Mouse (Mus musculus) midbrain, embryonic 10.5 days (tissue): Measurements from ENCODE around the gene Slc25a30. TPM values are rescaled to one million over a fixed set of nuclear protein-coding genes. Genes with fewer than 3 reads are reported as not detected.

Experiments used
- DNase-seq: peaks from one replicate; pipeline ENCODE4 v3.0.0-alpha.2; 2017; ENCODE audit warnings: low spot score
- H3K27ac ChIP-seq: fragments of 300-500 bp; sonication (generic); replicated peaks from 2 replicates; pipeline ENCODE4 v1.5.1; 2016; ENCODE audit warnings: mild to moderate bottlenecking
- H3K27me3 ChIP-seq: fragments of 300-500 bp; sonication (generic); 2 replicates; pipeline ENCODE4 v1.6.1; 2016; ENCODE audit warnings: low read depth, mild to moderate bottlenecking; ENCODE audit not compliant: poor library complexity, severe bottlenecking
- H3K36me3 ChIP-seq: fragments of 300-500 bp; sonication (generic); 2 replicates; pipeline ENCODE4 v1.6.1; 2016; ENCODE audit warnings: mild to moderate bottlenecking, moderate library complexity
- H3K4me1 ChIP-seq: fragments of 300-500 bp; sonication (generic); 2 replicates; pipeline ENCODE4 v1.6.1; 2016
- H3K4me3 ChIP-seq: fragments of 300-500 bp; sonication (generic); 2 replicates; pipeline ENCODE4 v1.5.1; 2016; ENCODE audit warnings: mild to moderate bottlenecking, moderate library complexity
- H3K9me3 ChIP-seq: fragments of 300-500 bp; sonication (generic); replicated peaks from 2 replicates; pipeline ENCODE4 v1.6.1; 2016; ENCODE audit warnings: mild to moderate bottlenecking
- WGBS: fragments of 180-500 bp; shearing (Covaris S2); methylation state at CpG from one replicate; pipeline ENCODE4 v1.1.7; 2016; 5-methylcytosine and 5-hydroxymethylcytosine counted together
- polyA plus RNA-seq: library from polyadenylated mRNA; unstranded; fragments of >200 nt; fragmentation: Nextera tagmentation; extraction: Ambion mirVana; gene quantifications from 2 replicates; pipeline ENCODE4 v1.2.1, GENCODE M21; 2016

Slc25a30 gene
- polyA plus RNA-seq, 1 experiment from 2014 or later: 6.3 TPM

GRCm38 (mm10) chr14:75756971-75757370 is 29.9 kb downstream of the Slc25a30 start:
- Histone ChIP-seq H3K9me3 (no peaks in the 10 kb centered on the region), H3K4me1 (peaks cover 21% of the 10 kb centered on the region), H3K36me3 (peaks cover 11% of the 10 kb centered on the region), H3K27me3 (peaks cover 26% of the 10 kb centered on the region), H3K4me3 (no peak overlapping the region), H3K27ac (no peak overlapping the region)
- 90% methylated on average over 6 of the region's 6 CpGs for WGBS
- no peak for DNase-seq

- Histone ChIP-seq H3K27ac (peak within 1 kb of the TSS; percentile 89), H3K4me1 (peaks cover 31% of the 10 kb centered on the region), H3K4me3 (peak within 1 kb of the TSS; percentile 100), H3K9me3 (no peaks in the 10 kb centered on the region), H3K27me3 (peaks cover 26% of the 10 kb centered on the region), H3K36me3 (0 out of 2 replicates have a peak, but pooled peaks cover 4% of the 10 kb centered on the region)
- peak; percentile 95 for DNase-seq
- WGBS: under 1% methylated on average over 78 of the region's 78 CpGs
Measured at GRCm38 (mm10) chr14:75753991-75754817, 32.6 kb downstream of the Slc25a30 start, which contains the start of gene Cog3. Cog3 (minus strand) TSS chr14:75754517.

GRCm38 (mm10) chr14:75753206-75753605 is 33.6 kb downstream of the Slc25a30 start:
- Histone ChIP-seq H3K36me3 (0 out of 2 replicates have a peak, but pooled peaks cover 3% of the 10 kb centered on the region), H3K4me1 (peaks cover 31% of the 10 kb centered on the region), H3K4me3 (peak overlapping the region; percentile 100), H3K27me3 (peaks cover 22% of the 10 kb centered on the region), H3K9me3 (no peaks in the 10 kb centered on the region), H3K27ac (no peak overlapping the region)
- DNase-seq: no peak
- 82% methylated on average over 8 of the region's 8 CpGs for WGBS

GRCm38 (mm10) chr14:75751040-75751439 is 35.8 kb downstream of the Slc25a30 start:
- Histone ChIP-seq H3K36me3 (peaks cover 12% of the 10 kb centered on the region), H3K9me3 (no peaks in the 10 kb centered on the region), H3K4me1 (peaks cover 31% of the 10 kb centered on the region), H3K27me3 (peaks cover 3% of the 10 kb centered on the region; the same call in 1 of the 2 replicates), H3K4me3 (no peak overlapping the region), H3K27ac (no peak overlapping the region)
- no peak for DNase-seq
- 86% methylated on average over 4 of the region's 4 CpGs for WGBS

GRCm38 (mm10) chr14:75749123-75749522 is 37.7 kb downstream of the Slc25a30 start:
- no peaks in the 10 kb centered on the region for H3K27me3 ChIP-seq
- 93% methylated on average over 4 of the region's 4 CpGs for WGBS
- DNase-seq: no peak
- peaks cover 26% of the 10 kb centered on the region for H3K36me3 ChIP-seq
- H3K9me3 ChIP-seq: no peaks in the 10 kb centered on the region
- no peak overlapping the region for H3K27ac ChIP-seq
- peaks cover 31% of the 10 kb centered on the region for H3K4me1 ChIP-seq
- no peak overlapping the region for H3K4me3 ChIP-seq

GRCm38 (mm10) chr14:75747960-75748359 is 38.9 kb downstream of the Slc25a30 start:
- Histone ChIP-seq H3K4me3 (no peak overlapping the region), H3K4me1 (peaks cover 20% of the 10 kb centered on the region), H3K36me3 (peaks cover 29% of the 10 kb centered on the region), H3K27ac (no peak overlapping the region), H3K27me3 (no peaks in the 10 kb centered on the region), H3K9me3 (no peaks in the 10 kb centered on the region)
- DNase-seq: no peak
- 90% methylated on average over 2 of the region's 2 CpGs for WGBS

- DNase-seq: no peak
- Histone ChIP-seq H3K27me3 (no peaks in the 10 kb centered on the region), H3K36me3 (peaks cover 71% of the 10 kb centered on the region), H3K27ac (no peak overlapping the region), H3K4me1 (no peaks in the 10 kb centered on the region), H3K9me3 (no peaks in the 10 kb centered on the region), H3K4me3 (no peak overlapping the region)
- 92% methylated on average over 3 of the region's 3 CpGs for WGBS
Measured at GRCm38 (mm10) chr14:75741904-75742303, 44.9 kb downstream of the Slc25a30 start.

- Histone ChIP-seq H3K27me3 (no peaks in the 10 kb centered on the region), H3K27ac (no peak overlapping the region), H3K9me3 (no peaks in the 10 kb centered on the region), H3K4me3 (no peak overlapping the region), H3K36me3 (peaks cover 95% of the 10 kb centered on the region), H3K4me1 (no peaks in the 10 kb centered on the region)
- DNase-seq: no peak
- 91% methylated on average over 3 of the region's 3 CpGs for WGBS
Measured at GRCm38 (mm10) chr14:75735597-75735996, 51.2 kb downstream of the Slc25a30 start.

GRCm38 (mm10) chr14:75732631-75733030 is 54.2 kb downstream of the Slc25a30 start:
- Histone ChIP-seq H3K27me3 (no peaks in the 10 kb centered on the region), H3K4me1 (no peaks in the 10 kb centered on the region), H3K4me3 (no peak overlapping the region), H3K9me3 (no peaks in the 10 kb centered on the region), H3K36me3 (peaks cover 99% of the 10 kb centered on the region), H3K27ac (no peak overlapping the region)
- no peak for DNase-seq
- 94% methylated on average over 7 of the region's 7 CpGs for WGBS

GRCm38 (mm10) chr14:75731361-75731760 is 55.5 kb downstream of the Slc25a30 start:
- 91% methylated on average over 2 of the region's 2 CpGs for WGBS
- H3K27me3 ChIP-seq: no peaks in the 10 kb centered on the region
- peaks cover 99% of the 10 kb centered on the region for H3K36me3 ChIP-seq

GRCm38 (mm10) chr14:75728111-75728510 is 58.7 kb downstream of the Slc25a30 start:
- Histone ChIP-seq H3K9me3 (no peaks in the 10 kb centered on the region), H3K4me1 (no peaks in the 10 kb centered on the region), H3K4me3 (no peak overlapping the region), H3K27ac (no peak overlapping the region), H3K27me3 (no peaks in the 10 kb centered on the region), H3K36me3 (peaks cover 91% of the 10 kb centered on the region)
- DNase-seq: no peak
- WGBS: 92% methylated on average over 5 of the region's 5 CpGs

More at GRCm38 (mm10) chr14:75731361-75731760, 55.5 kb downstream of the Slc25a30 start:
- no peak overlapping the region for H3K4me3 ChIP-seq
- DNase-seq: no peak
- H3K27ac ChIP-seq: no peak overlapping the region
- no peaks in the 10 kb centered on the region for H3K9me3 ChIP-seq
- H3K4me1 ChIP-seq: no peaks in the 10 kb centered on the region

GRCm38 (mm10) chr14:75727046-75727445 is 59.8 kb downstream of the Slc25a30 start:
- H3K4me3 ChIP-seq: no peak overlapping the region
- no peak overlapping the region for H3K27ac ChIP-seq
- no peak for DNase-seq
- H3K36me3 ChIP-seq: peaks cover 86% of the 10 kb centered on the region
- no peaks in the 10 kb centered on the region for H3K9me3 ChIP-seq
- no peaks in the 10 kb centered on the region for H3K27me3 ChIP-seq
- H3K4me1 ChIP-seq: no peaks in the 10 kb centered on the region
- WGBS: 87% methylated on average over 4 of the region's 4 CpGs

GRCm38 (mm10) chr14:75722816-75723215 is 64.0 kb downstream of the Slc25a30 start:
- Histone ChIP-seq H3K4me3 (no peak overlapping the region), H3K36me3 (peaks cover 85% of the 10 kb centered on the region), H3K9me3 (no peaks in the 10 kb centered on the region), H3K4me1 (no peaks in the 10 kb centered on the region), H3K27me3 (no peaks in the 10 kb centered on the region), H3K27ac (no peak overlapping the region)
- 98% methylated on average over 2 of the region's 2 CpGs for WGBS
- no peak for DNase-seq
